Mouse (Mus musculus): Measurements from ENCODE around the gene Rnf157.

DNA sequence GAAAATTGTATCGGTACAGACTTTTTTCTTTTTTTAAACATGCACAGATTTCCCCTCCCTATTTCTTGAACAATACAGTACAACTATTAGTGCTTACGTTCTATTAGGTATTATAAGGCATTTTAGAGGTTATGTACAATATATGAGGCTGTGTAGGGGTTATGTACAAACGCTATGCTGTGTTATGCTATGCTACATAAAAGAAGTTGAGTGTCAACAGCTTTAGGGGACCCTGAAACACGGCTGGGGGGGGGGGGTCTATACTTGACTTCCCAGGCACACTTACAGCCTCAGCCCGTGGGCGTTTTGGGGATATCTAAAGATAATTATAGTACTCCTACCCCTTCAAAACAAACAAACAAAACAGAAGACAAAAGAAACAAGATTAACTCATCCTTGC, 19.3 kb upstream of the Rnf157 start:
- TF ChIP-seq POLR2A (IDR thresholded peaks at IDR 0.05; ENCODE audit: control insufficient read depth, low read depth, low read length) (no peak), CTCF (IDR thresholded peaks at IDR 0.05; ENCODE audit: control insufficient read depth, insufficient read depth, insufficient replicate concordance, low read depth, low read length) (no peak)
